8 mouse cellular contexts compared by ENCODE assay signal in genomic region chr4:47352803-47353388, GRCm38 (mm10). TPM values are rescaled to one million over a fixed set of nuclear protein-coding genes. Genes with fewer than 3 reads are reported as not detected.
DNase-seq lines count a peak whose midpoint lies in the region; ATAC-seq and TF ChIP-seq lines count a peak whose summit lies in the region.

Gene Tgfbr1 (plus strand): TSS chr4:47353222.

- peak; percentile 90 to 93 for DNase-seq in CD8-positive naive resting alpha-beta T cell, adult 2 months (ENCODE audit: low read depth in 2 of 2, low spot score in 2 of 2)
- DNase-seq in c-Kit-positive CD71-negative TER-119-negative erythroid progenitor cells, embryonic 14.5 days (ENCODE audit: low read depth) = peak; percentile 92
- peak; percentile 97 for DNase-seq in forebrain, embryonic 10.5 days (ENCODE audit: extremely low spot score, low spot score)
- peak; percentile 99 to 100 for DNase-seq in kidney, postnatal 25 days
- DNase-seq in liver, embryonic 14.5 days (ENCODE audit: low read depth in 3 of 3, low spot score in 3 of 3) = peak; percentile 92
- DNase-seq in neural tube, embryonic 11.5 days (ENCODE audit: low spot score) = peak; percentile 99
- DNase-seq in stomach, postnatal 0 days (ENCODE audit: low spot score) = peak; percentile 99

- under 1% methylated on average over 60 of the region's 65 CpGs for WGBS in forebrain, embryonic 10.5 days
- WGBS in heart, embryonic 15.5 days = 1% methylated on average over 60 of the region's 65 CpGs
- under 1% methylated on average over 58 of the region's 65 CpGs for WGBS in liver, embryonic 14.5 days (ENCODE audit: insufficient replicate concordance)
- WGBS in neural tube, embryonic 11.5 days = under 1% methylated on average over 47 of the region's 65 CpGs
- WGBS in stomach, postnatal 0 days = under 1% methylated on average over 52 of the region's 65 CpGs

- H3K4me3 ChIP-seq in forebrain, embryonic 10.5 days = peak within 1 kb of the TSS; percentile 97
- peak within 1 kb of the TSS; percentile 92 for H3K4me3 ChIP-seq in heart, embryonic 15.5 days
- peak within 1 kb of the TSS; percentile 65 to 77 for H3K4me3 ChIP-seq in liver, embryonic 14.5 days (ENCODE audit: insufficient read depth in 1 of 2, low read depth in 2 of 2, low read length in 2 of 2)
- H3K4me3 ChIP-seq in neural tube, embryonic 11.5 days (ENCODE audit: low read depth, low read length) = peak within 1 kb of the TSS; percentile 84
- H3K4me3 ChIP-seq in stomach, postnatal 0 days (ENCODE audit: low read depth, low read length) = peak within 1 kb of the TSS; percentile 87

- peak within 1 kb of the TSS; percentile 97 for H3K4me2 ChIP-seq in heart, embryonic 15.5 days
- H3K4me2 ChIP-seq in liver, embryonic 14.5 days (ENCODE audit: low read depth) = peak within 1 kb of the TSS; percentile 89
- H3K4me2 ChIP-seq in neural tube, embryonic 11.5 days (ENCODE audit: low read depth) = peak within 1 kb of the TSS; percentile 68
- peak within 1 kb of the TSS; percentile 98 for H3K4me2 ChIP-seq in stomach, postnatal 0 days (replicated peaks; ENCODE audit: low read depth)

- peak within 1 kb of the TSS; percentile 99 for H3K27ac ChIP-seq in forebrain, embryonic 10.5 days
- peak within 1 kb of the TSS; percentile 97 for H3K27ac ChIP-seq in heart, embryonic 15.5 days
- no peak within 1 kb of the TSS; the same call in 1 of the 2 replicates for H3K27ac ChIP-seq in liver, embryonic 14.5 days
- peak within 1 kb of the TSS; percentile 95 for H3K27ac ChIP-seq in neural tube, embryonic 11.5 days (ENCODE audit: low read depth, low read length)
- peak within 1 kb of the TSS; percentile 96 for H3K27ac ChIP-seq in stomach, postnatal 0 days (replicated peaks)

- no peak for TF ChIP-seq CTCF in liver, embryonic 14.5 days (IDR thresholded peaks at IDR 0.05; ENCODE audit: low read depth)
- TF ChIP-seq CTCF in stomach, postnatal 0 days (IDR thresholded peaks at IDR 0.05; ENCODE audit: low read depth) = no peak

- no peak for TF ChIP-seq EP300 in liver, embryonic 14.5 days (IDR thresholded peaks at IDR 0.05; ENCODE audit: low read depth)
- TF ChIP-seq EP300 in stomach, postnatal 0 days (optimal IDR thresholded peaks at IDR 0.05) = no peak

- H3K27me3 ChIP-seq in forebrain, embryonic 10.5 days (ENCODE audit: poor library complexity, severe bottlenecking) = peaks cover 18% of the 10 kb centered on the region
- H3K27me3 ChIP-seq in heart, embryonic 15.5 days = no peaks in the 10 kb centered on the region
- peaks cover 13% of the 10 kb centered on the region for H3K27me3 ChIP-seq in liver, embryonic 14.5 days (ENCODE audit: control insufficient read depth, insufficient read depth, low read length)
- H3K27me3 ChIP-seq in neural tube, embryonic 11.5 days (ENCODE audit: control insufficient read depth, insufficient read depth, low read length) = no peaks in the 10 kb centered on the region
- H3K27me3 ChIP-seq in stomach, postnatal 0 days (ENCODE audit: control insufficient read depth, insufficient read depth, low read length) = no peaks in the 10 kb centered on the region

- no peaks in the 10 kb centered on the region for H3K36me3 ChIP-seq in forebrain, embryonic 10.5 days (replicated peaks)
- H3K36me3 ChIP-seq in heart, embryonic 15.5 days = no peaks in the 10 kb centered on the region
- no peaks in the 10 kb centered on the region for H3K36me3 ChIP-seq in liver, embryonic 14.5 days (replicated peaks; ENCODE audit: control insufficient read depth, insufficient read depth, low read depth)
- no peaks in the 10 kb centered on the region for H3K36me3 ChIP-seq in neural tube, embryonic 11.5 days (ENCODE audit: control insufficient read depth, insufficient read depth, low read length)
- H3K36me3 ChIP-seq in stomach, postnatal 0 days (ENCODE audit: control insufficient read depth, insufficient read depth, low read length) = no peaks in the 10 kb centered on the region

- peak within 1 kb of the TSS; percentile 94 for H3K9ac ChIP-seq in heart, embryonic 15.5 days
- peak within 1 kb of the TSS; percentile 74 for H3K9ac ChIP-seq in liver, embryonic 14.5 days (replicated peaks)
- H3K9ac ChIP-seq in neural tube, embryonic 11.5 days (ENCODE audit: low read length) = peak within 1 kb of the TSS; percentile 97
- peak within 1 kb of the TSS; percentile 90 for H3K9ac ChIP-seq in stomach, postnatal 0 days (ENCODE audit: low read length)

- H3K4me1 ChIP-seq in forebrain, embryonic 10.5 days = peaks cover 50% of the 10 kb centered on the region
- H3K4me1 ChIP-seq in heart, embryonic 15.5 days (replicated peaks) = peaks cover 26% of the 10 kb centered on the region
- no peaks in the 10 kb centered on the region; a peak in 1 of 4 replicates for H3K4me1 ChIP-seq in liver, embryonic 14.5 days (replicated peaks; ENCODE audit: control insufficient read depth in 2 of 2, insufficient read depth in 2 of 2, low read length in 1 of 2)
- H3K4me1 ChIP-seq in neural tube, embryonic 11.5 days (ENCODE audit: control insufficient read depth, insufficient read depth, low read length) = 0 out of 2 replicates have a peak, but pooled peaks cover 5% of the 10 kb centered on the region
- H3K4me1 ChIP-seq in stomach, postnatal 0 days (replicated peaks; ENCODE audit: control insufficient read depth, insufficient read depth) = no peaks in the 10 kb centered on the region

- peak; percentile 99 for ATAC-seq in heart, embryonic 15.5 days (replicated peaks; ENCODE audit: insufficient number of reproducible peaks, insufficient read depth, low FRiP score, low read depth)
- ATAC-seq in liver, embryonic 14.5 days (ENCODE audit: insufficient read depth) = peak; percentile 100
- peak; percentile 96 for ATAC-seq in neural tube, embryonic 11.5 days (ENCODE audit: insufficient read depth, low FRiP score, low TSS enrichment)
- ATAC-seq in stomach, postnatal 0 days (ENCODE audit: low FRiP score, low TSS enrichment) = peak; percentile 99

- no peaks in the 10 kb centered on the region for H3K9me3 ChIP-seq in forebrain, embryonic 10.5 days
- no peaks in the 10 kb centered on the region for H3K9me3 ChIP-seq in heart, embryonic 15.5 days (replicated peaks)
- H3K9me3 ChIP-seq in liver, embryonic 14.5 days (ENCODE audit: control insufficient read depth, low read length) = no peaks in the 10 kb centered on the region
- H3K9me3 ChIP-seq in neural tube, embryonic 11.5 days (ENCODE audit: control insufficient read depth, low read length) = no peaks in the 10 kb centered on the region
- H3K9me3 ChIP-seq in stomach, postnatal 0 days (ENCODE audit: control insufficient read depth, low read length) = no peaks in the 10 kb centered on the region

RNA-seq across cellular contexts. Expression of gene Tgfbr1, which starts in this region (rescaled TPM):
- polyA plus RNA-seq in forebrain, embryonic 10.5 days (2016; fragmentation: Nextera tagmentation; extraction: Ambion mirVana) = 87.0 and 94.6 TPM in 2 replicates
- polyA plus RNA-seq in heart, embryonic 15.5 days (2015; fragmentation: Nextera tagmentation; extraction: Ambion mirVana) = 18.9 and 23.5 TPM in 2 replicates
- polyA plus RNA-seq in liver, embryonic 14.5 days (2012; rRNA removed) = 2.4 and 3.2 TPM in 2 replicates
- 5.6 and 5.7 TPM in 2 replicates for polyA plus RNA-seq in liver, embryonic 14.5 days (2014; fragmentation: Nextera tagmentation; extraction: Ambion mirVana)
- 111 TPM in 2 replicates for polyA plus RNA-seq in neural tube, embryonic 11.5 days (2014; fragmentation: Nextera tagmentation; extraction: Ambion mirVana)
- 8.7 and 9.4 TPM in 2 replicates for polyA plus RNA-seq in stomach, postnatal 0 days (2015; fragmentation: Nextera tagmentation; extraction: Ambion mirVana)
